Mouse (Mus musculus) ES-E14 (cell line): ENCODE measurements around the gene Cox11. TPM values are rescaled to one million over a fixed set of nuclear protein-coding genes. Genes with fewer than 3 reads are reported as not detected.

ENCODE experiments used
- DNase-seq: peaks from one replicate; pipeline ENCODE4 v3.0.0-alpha.2; 2013; ENCODE audit warnings: low read depth, low spot score
- H3K27ac ChIP-seq: 2 replicates; pipeline ENCODE4 v1.5.1; 2012; ENCODE audit warnings: low read depth, mild to moderate bottlenecking, low read length, moderate library complexity, mixed read lengths; ENCODE audit not compliant: poor library complexity, insufficient read depth, severe bottlenecking
- H3K36me3 ChIP-seq: 2 replicates; pipeline ENCODE4 v1.6.1; 2012; ENCODE audit warnings: mild to moderate bottlenecking, low read length, moderate library complexity, mixed read lengths; ENCODE audit not compliant: control insufficient read depth, poor library complexity, insufficient read depth, severe bottlenecking
- H3K4me1 ChIP-seq, 2 experiments: fragments of 150-350 bp in 1 of 2; sonication (generic) in 1 of 2; 2 replicates each; pipeline ENCODE4 v1.6.1; 2012; ENCODE audit warnings: low read length in 2 of 2, mild to moderate bottlenecking in 1 of 2, mixed read lengths in 1 of 2; ENCODE audit not compliant: control insufficient read depth in 2 of 2, insufficient read depth in 2 of 2, poor library complexity in 1 of 2
- H3K4me3 ChIP-seq, 2 experiments: fragments of 150-350 bp in 1 of 2; sonication (generic) in 1 of 2; 2 replicates each; pipeline ENCODE4 v1.5.1; 2012; ENCODE audit warnings: low read length in 2 of 2, low read depth in 1 of 2, mild to moderate bottlenecking in 1 of 2, mixed read lengths in 1 of 2; ENCODE audit not compliant: insufficient read depth in 1 of 2, poor library complexity in 1 of 2, severe bottlenecking in 1 of 2
- H3K9ac ChIP-seq: 2 replicates; pipeline ENCODE4 v1.6.1; 2012; ENCODE audit warnings: low read depth, mild to moderate bottlenecking, low read length, mixed read lengths; ENCODE audit not compliant: poor library complexity, insufficient read depth, severe bottlenecking
- H3K9me3 ChIP-seq: fragments of 150-350 bp; sonication (generic); 2 replicates; pipeline ENCODE4 v1.6.1; 2012; ENCODE audit warnings: low read depth, mild to moderate bottlenecking, low read length; ENCODE audit not compliant: control insufficient read depth, insufficient read depth
- CHD2 ChIP-seq: IDR thresholded peaks from 2 replicates; pipeline ENCODE4 v1.6.1; 2014; ENCODE audit warnings: mild to moderate bottlenecking, low read depth, low read length, inconsistent platforms
- HCFC1 ChIP-seq: IDR thresholded peaks from 2 replicates; pipeline ENCODE4 v1.6.1; 2012; ENCODE audit warnings: low read length, inconsistent platforms, borderline replicate concordance; ENCODE audit not compliant: insufficient read depth
- MAFK ChIP-seq: IDR thresholded peaks from 2 replicates; pipeline ENCODE4 v1.6.1; 2014; ENCODE audit warnings: mild to moderate bottlenecking, low read depth, low read length, inconsistent platforms; ENCODE audit not compliant: insufficient read depth
- ZC3H11A ChIP-seq: IDR thresholded peaks from 2 replicates; pipeline ENCODE4 v1.6.1; 2012; ENCODE audit warnings: low read depth, mild to moderate bottlenecking, inconsistent platforms, low read length, borderline replicate concordance
- ZNF384 ChIP-seq: IDR thresholded peaks from 2 replicates; pipeline ENCODE4 v1.6.1; 2012; ENCODE audit warnings: low read depth, low read length, inconsistent platforms
- in situ Hi-C, 2 experiments: fragments of 600-800 bp; cut with MboI; formaldehyde crosslinking; loops; one replicate each; pipeline ENCODE4 v1.15.1; 2025; ENCODE audit warnings: low sequenced_read_pairs in 2 of 2, inconsistent platforms in 1 of 2; ENCODE audit not compliant: unreplicated experiment in 2 of 2
- total RNA-seq: library from RNA; depleted of rRNA; stranded (reverse); fragments of 300-350 nt; gene quantifications from 2 replicates; pipeline ENCODE4 v1.2.3, GENCODE M21; 2012; rRNA removed

Gene Cox11
- total RNA-seq = 29.6 and 32.4 TPM in 2 replicates

GRCm38 (mm10) chr11:90637440-90638311, at the start of gene Cox11, which contains the start of gene Stxbp4:
Gene Cox11 (plus strand): TSS chr11:90638173.
Gene Stxbp4 (minus strand): TSS chr11:90638084.
- Histone ChIP-seq H3K4me3 (peak within 1 kb of the TSS; percentile 72 to 85), H3K9ac (peak within 1 kb of the TSS; percentile 97), H3K27ac (peak within 1 kb of the TSS; percentile 77), H3K36me3 (peaks cover 5% of the 10 kb centered on the region), H3K4me1 (no peaks in the 10 kb centered on the region; a peak in 1 of 4 replicates), H3K9me3 (no peaks in the 10 kb centered on the region)
- TF ChIP-seq HCFC1 (peak; percentile 65; the same call in 1 of the 2 replicates), CHD2 (peak; percentile 99), ZC3H11A (no peak)
- DNase-seq = peak; percentile 87
- in situ Hi-C loops = no loop called here

GRCm38 (mm10) chr11:90590996-90591395, 47.0 kb upstream of the Cox11 start:
- TF ChIP-seq CHD2 (no peak), ZC3H11A (no peak), HCFC1 (no peak), ZNF384 (no peak), MAFK (no peak)
- Histone ChIP-seq H3K9me3 (no peaks in the 10 kb centered on the region), H3K9ac (no peak overlapping the region), H3K4me1 (no peaks in the 10 kb centered on the region), H3K27ac (no peak overlapping the region), H3K36me3 (no peaks in the 10 kb centered on the region), H3K4me3 (no peak overlapping the region)
- in situ Hi-C loops = no loop called here
- DNase-seq = no peak

GRCm38 (mm10) chr11:90595826-90596225, 42.1 kb upstream of the Cox11 start:
- DNase-seq = no peak
- in situ Hi-C loops = no loop called here

GRCm38 (mm10) chr11:90603066-90603465, 34.9 kb upstream of the Cox11 start:
- Histone ChIP-seq H3K36me3 (no peaks in the 10 kb centered on the region), H3K27ac (no peak overlapping the region), H3K9me3 (no peaks in the 10 kb centered on the region), H3K9ac (no peak overlapping the region), H3K4me3 (no peak overlapping the region), H3K4me1 (no peaks in the 10 kb centered on the region)
- TF ChIP-seq MAFK (no peak), HCFC1 (no peak), ZC3H11A (no peak), ZNF384 (no peak), CHD2 (no peak)
- no peak for DNase-seq
- in situ Hi-C loops = no loop called here

More at GRCm38 (mm10) chr11:90595826-90596225, 42.1 kb upstream of the Cox11 start:
- Histone ChIP-seq H3K4me1 (no peaks in the 10 kb centered on the region), H3K4me3 (no peak overlapping the region), H3K27ac (no peak overlapping the region), H3K9ac (no peak overlapping the region), H3K36me3 (no peaks in the 10 kb centered on the region), H3K9me3 (no peaks in the 10 kb centered on the region)
- TF ChIP-seq CHD2 (no peak), HCFC1 (no peak), MAFK (no peak)
